Mouse (Mus musculus): ENCODE measurements around the gene Ubap1l. TPM values are rescaled to one million over a fixed set of nuclear protein-coding genes. Genes with fewer than 3 reads are reported as not detected.

The Ubap1l gene
- polyA plus RNA-seq, 1 experiment from 2014 or later = 0.47 TPM

GRCm38 (mm10) chr9:65394360-65394759, 33.5 kb downstream of the Ubap1l start:
- WGBS = 73% methylated on average over 2 of the region's 2 CpGs
- Histone ChIP-seq H3K27me3 (ENCODE audit: control insufficient read depth, insufficient read depth, low read length) (peaks cover 30% of the 10 kb centered on the region), H3K9me3 (ENCODE audit: control insufficient read depth, low read length) (peaks cover 4% of the 10 kb centered on the region), H3K4me1 (ENCODE audit: control insufficient read depth, insufficient read depth, low read length) (no peaks in the 10 kb centered on the region), H3K4me2 (ENCODE audit: low read depth, severe bottlenecking) (no peak overlapping the region), H3K9ac (ENCODE audit: low read length) (no peak overlapping the region), H3K4me3 (ENCODE audit: low read depth, low read length) (no peak overlapping the region), H3K27ac (replicated peaks; ENCODE audit: low read depth, low read length) (no peak overlapping the region), H3K36me3 (ENCODE audit: control insufficient read depth, insufficient read depth, low read length) (no peaks in the 10 kb centered on the region)
- DNase-seq (ENCODE audit: low spot score) = no peak
- no peak for ATAC-seq (ENCODE audit: insufficient number of reproducible peaks, low FRiP score, low TSS enrichment, low read depth)

GRCm38 (mm10) chr9:65398279-65398678, 37.4 kb downstream of the Ubap1l start, which contains the start of gene Rasl12:
Rasl12 (plus strand) TSS chr9:65398506.
- no peaks in the 10 kb centered on the region for H3K36me3 ChIP-seq (ENCODE audit: control insufficient read depth, insufficient read depth, low read length)
- H3K9ac ChIP-seq (ENCODE audit: low read length) = peak within 1 kb of the TSS; percentile 69
- DNase-seq (ENCODE audit: low spot score) = peak; percentile 88
- H3K9me3 ChIP-seq (ENCODE audit: control insufficient read depth, low read length) = no peaks in the 10 kb centered on the region
- no peak within 1 kb of the TSS for H3K27ac ChIP-seq (replicated peaks; ENCODE audit: low read depth, low read length)
- peak within 1 kb of the TSS; percentile 80 for H3K4me2 ChIP-seq (ENCODE audit: low read depth, severe bottlenecking)
- ATAC-seq (ENCODE audit: insufficient number of reproducible peaks, low FRiP score, low TSS enrichment, low read depth) = peak; percentile 68; the same call in 1 of the 2 replicates
- no peaks in the 10 kb centered on the region for H3K27me3 ChIP-seq (ENCODE audit: control insufficient read depth, insufficient read depth, low read length)
- WGBS = under 1% methylated on average over 24 of the region's 24 CpGs
- H3K4me3 ChIP-seq (ENCODE audit: low read depth, low read length) = peak within 1 kb of the TSS; percentile 45
- H3K4me1 ChIP-seq (ENCODE audit: control insufficient read depth, insufficient read depth, low read length) = no peaks in the 10 kb centered on the region

- H3K9ac ChIP-seq (ENCODE audit: low read length) = no peak overlapping the region
- no peaks in the 10 kb centered on the region for H3K27me3 ChIP-seq (ENCODE audit: control insufficient read depth, insufficient read depth, low read length)
- H3K36me3 ChIP-seq (ENCODE audit: control insufficient read depth, insufficient read depth, low read length) = no peaks in the 10 kb centered on the region
- WGBS = 90% methylated on average over 6 of the region's 6 CpGs
- ATAC-seq (ENCODE audit: insufficient number of reproducible peaks, low FRiP score, low TSS enrichment, low read depth) = no peak
- no peak overlapping the region for H3K4me2 ChIP-seq (ENCODE audit: low read depth, severe bottlenecking)
- H3K4me3 ChIP-seq (ENCODE audit: low read depth, low read length) = no peak overlapping the region
- H3K27ac ChIP-seq (replicated peaks; ENCODE audit: low read depth, low read length) = no peak overlapping the region
- DNase-seq (ENCODE audit: low spot score) = no peak
- H3K9me3 ChIP-seq (ENCODE audit: control insufficient read depth, low read length) = no peaks in the 10 kb centered on the region
- no peaks in the 10 kb centered on the region for H3K4me1 ChIP-seq (ENCODE audit: control insufficient read depth, insufficient read depth, low read length)
Observed at GRCm38 (mm10) chr9:65399934-65400333, 39.1 kb downstream of the Ubap1l start.

GRCm38 (mm10) chr9:65404331-65405183, 43.7 kb downstream of the Ubap1l start:
- H3K4me1 ChIP-seq (ENCODE audit: control insufficient read depth, insufficient read depth, low read length) = no peaks in the 10 kb centered on the region
- no peak overlapping the region for H3K27ac ChIP-seq (replicated peaks; ENCODE audit: low read depth, low read length)
- no peak overlapping the region for H3K9ac ChIP-seq (ENCODE audit: low read length)
- H3K36me3 ChIP-seq (ENCODE audit: control insufficient read depth, insufficient read depth, low read length) = no peaks in the 10 kb centered on the region
- no peak overlapping the region for H3K4me2 ChIP-seq (ENCODE audit: low read depth, severe bottlenecking)
- 75% methylated on average over 15 of the region's 15 CpGs for WGBS
- no peaks in the 10 kb centered on the region for H3K9me3 ChIP-seq (ENCODE audit: control insufficient read depth, low read length)
- DNase-seq (ENCODE audit: low spot score) = no peak
- ATAC-seq (ENCODE audit: insufficient number of reproducible peaks, low FRiP score, low TSS enrichment, low read depth) = no peak
- no peaks in the 10 kb centered on the region for H3K27me3 ChIP-seq (ENCODE audit: control insufficient read depth, insufficient read depth, low read length)
- H3K4me3 ChIP-seq (ENCODE audit: low read depth, low read length) = no peak overlapping the region

GRCm38 (mm10) chr9:65405184-65405449, 44.3 kb downstream of the Ubap1l start:
- Histone ChIP-seq H3K27ac (replicated peaks; ENCODE audit: low read depth, low read length) (no peak overlapping the region), H3K36me3 (ENCODE audit: control insufficient read depth, insufficient read depth, low read length) (no peaks in the 10 kb centered on the region), H3K27me3 (ENCODE audit: control insufficient read depth, insufficient read depth, low read length) (no peaks in the 10 kb centered on the region), H3K4me2 (ENCODE audit: low read depth, severe bottlenecking) (no peak overlapping the region), H3K9ac (ENCODE audit: low read length) (no peak overlapping the region), H3K4me1 (ENCODE audit: control insufficient read depth, insufficient read depth, low read length) (no peaks in the 10 kb centered on the region), H3K4me3 (ENCODE audit: low read depth, low read length) (no peak overlapping the region), H3K9me3 (ENCODE audit: control insufficient read depth, low read length) (no peaks in the 10 kb centered on the region)
- ATAC-seq (ENCODE audit: insufficient number of reproducible peaks, low FRiP score, low TSS enrichment, low read depth) (no peak), DNase-seq (ENCODE audit: low spot score) (no peak)
- WGBS = 78% methylated on average over 2 of the region's 2 CpGs

- Histone ChIP-seq H3K9me3 (ENCODE audit: control insufficient read depth, low read length) (no peaks in the 10 kb centered on the region), H3K27ac (replicated peaks; ENCODE audit: low read depth, low read length) (no peak overlapping the region), H3K4me2 (ENCODE audit: low read depth, severe bottlenecking) (no peak overlapping the region), H3K27me3 (ENCODE audit: control insufficient read depth, insufficient read depth, low read length) (no peaks in the 10 kb centered on the region), H3K4me3 (ENCODE audit: low read depth, low read length) (no peak overlapping the region), H3K36me3 (ENCODE audit: control insufficient read depth, insufficient read depth, low read length) (no peaks in the 10 kb centered on the region), H3K9ac (ENCODE audit: low read length) (no peak overlapping the region), H3K4me1 (ENCODE audit: control insufficient read depth, insufficient read depth, low read length) (no peaks in the 10 kb centered on the region)
- ATAC-seq (ENCODE audit: insufficient number of reproducible peaks, low FRiP score, low TSS enrichment, low read depth) (no peak), DNase-seq (ENCODE audit: low spot score) (no peak)
- 80% methylated on average over 5 of the region's 5 CpGs for WGBS
Observed at GRCm38 (mm10) chr9:65407327-65407726, 46.5 kb downstream of the Ubap1l start.

GRCm38 (mm10) chr9:65407861-65408260, 47.0 kb downstream of the Ubap1l start:
- no peak overlapping the region for H3K4me2 ChIP-seq (ENCODE audit: low read depth, severe bottlenecking)
- no peak overlapping the region for H3K9ac ChIP-seq (ENCODE audit: low read length)
- WGBS = 80% methylated on average over 3 of the region's 3 CpGs
- ATAC-seq (ENCODE audit: insufficient number of reproducible peaks, low FRiP score, low TSS enrichment, low read depth) (no peak), DNase-seq (ENCODE audit: low spot score) (no peak)
- H3K36me3 ChIP-seq (ENCODE audit: control insufficient read depth, insufficient read depth, low read length) = no peaks in the 10 kb centered on the region
- no peaks in the 10 kb centered on the region for H3K27me3 ChIP-seq (ENCODE audit: control insufficient read depth, insufficient read depth, low read length)
- no peaks in the 10 kb centered on the region for H3K9me3 ChIP-seq (ENCODE audit: control insufficient read depth, low read length)
- H3K4me3 ChIP-seq (ENCODE audit: low read depth, low read length) = no peak overlapping the region
- no peaks in the 10 kb centered on the region for H3K4me1 ChIP-seq (ENCODE audit: control insufficient read depth, insufficient read depth, low read length)
- H3K27ac ChIP-seq (replicated peaks; ENCODE audit: low read depth, low read length) = no peak overlapping the region

- H3K4me2 ChIP-seq (ENCODE audit: low read depth, severe bottlenecking) = no peak overlapping the region
- DNase-seq (ENCODE audit: low spot score) (no peak), ATAC-seq (ENCODE audit: insufficient number of reproducible peaks, low FRiP score, low TSS enrichment, low read depth) (no peak)
- no peaks in the 10 kb centered on the region for H3K4me1 ChIP-seq (ENCODE audit: control insufficient read depth, insufficient read depth, low read length)
- H3K9ac ChIP-seq (ENCODE audit: low read length) = no peak overlapping the region
- no peaks in the 10 kb centered on the region for H3K27me3 ChIP-seq (ENCODE audit: control insufficient read depth, insufficient read depth, low read length)
- H3K36me3 ChIP-seq (ENCODE audit: control insufficient read depth, insufficient read depth, low read length) = no peaks in the 10 kb centered on the region
- 75% methylated on average over 5 of the region's 5 CpGs for WGBS
- H3K4me3 ChIP-seq (ENCODE audit: low read depth, low read length) = no peak overlapping the region
- H3K9me3 ChIP-seq (ENCODE audit: control insufficient read depth, low read length) = no peaks in the 10 kb centered on the region
- H3K27ac ChIP-seq (replicated peaks; ENCODE audit: low read depth, low read length) = no peak overlapping the region
Observed at GRCm38 (mm10) chr9:65408871-65409295, 48.0 kb downstream of the Ubap1l start.

GRCm38 (mm10) chr9:65410378-65410777, 49.5 kb downstream of the Ubap1l start:
- no peak overlapping the region for H3K4me3 ChIP-seq (ENCODE audit: low read depth, low read length)

More at GRCm38 (mm10) chr9:65410378-65410777, 49.5 kb downstream of the Ubap1l start:
- no peak overlapping the region for H3K4me2 ChIP-seq (ENCODE audit: low read depth, severe bottlenecking)
- 94% methylated on average over 8 of the region's 8 CpGs for WGBS
- no peak overlapping the region for H3K9ac ChIP-seq (ENCODE audit: low read length)
- H3K4me1 ChIP-seq (ENCODE audit: control insufficient read depth, insufficient read depth, low read length) = no peaks in the 10 kb centered on the region
- no peaks in the 10 kb centered on the region for H3K36me3 ChIP-seq (ENCODE audit: control insufficient read depth, insufficient read depth, low read length)
- ATAC-seq (ENCODE audit: insufficient number of reproducible peaks, low FRiP score, low TSS enrichment, low read depth) (no peak), DNase-seq (ENCODE audit: low spot score) (no peak)
- no peaks in the 10 kb centered on the region for H3K27me3 ChIP-seq (ENCODE audit: control insufficient read depth, insufficient read depth, low read length)
- no peak overlapping the region for H3K27ac ChIP-seq (replicated peaks; ENCODE audit: low read depth, low read length)
- no peaks in the 10 kb centered on the region for H3K9me3 ChIP-seq (ENCODE audit: control insufficient read depth, low read length)

Data from limb, embryonic 11.5 days (tissue).